Mouse (Mus musculus) forelimb bud, embryonic 11.5 days (tissue): ENCODE measurements at regions not wholly inside any gene's neighbourhood (a gene's known extent, or its start where the extent isn't known, plus 50 kb on each side); places are given as distances from the start of the nearest gene placed in this dataset.

Experiments used
- DNase-seq: peaks from one replicate; pipeline ENCODE4 v3.0.0-alpha.2; 2012; ENCODE audit warnings: low read depth, low spot score

DNA sequence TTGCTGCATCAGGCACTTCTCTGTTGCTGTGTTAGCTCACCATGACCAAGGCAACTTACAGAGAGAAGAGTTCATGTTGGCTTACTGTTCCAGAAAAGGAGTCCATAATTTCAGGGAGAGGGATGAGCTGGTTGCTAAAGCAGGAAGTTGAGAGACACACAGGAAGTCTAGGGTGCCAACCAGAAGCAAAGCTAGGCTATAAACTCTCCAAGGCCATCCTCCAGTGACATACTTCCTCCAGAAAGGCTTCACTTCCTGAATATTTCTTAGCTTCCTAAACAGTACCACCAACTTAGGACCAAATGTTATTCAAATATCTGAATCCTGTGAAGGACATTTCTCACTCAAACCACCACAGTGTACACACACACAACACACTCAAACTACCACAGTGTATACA lies 2010.6 kb downstream of the A830018L16Rik start:
- DNase-seq, result no peak

DNA sequence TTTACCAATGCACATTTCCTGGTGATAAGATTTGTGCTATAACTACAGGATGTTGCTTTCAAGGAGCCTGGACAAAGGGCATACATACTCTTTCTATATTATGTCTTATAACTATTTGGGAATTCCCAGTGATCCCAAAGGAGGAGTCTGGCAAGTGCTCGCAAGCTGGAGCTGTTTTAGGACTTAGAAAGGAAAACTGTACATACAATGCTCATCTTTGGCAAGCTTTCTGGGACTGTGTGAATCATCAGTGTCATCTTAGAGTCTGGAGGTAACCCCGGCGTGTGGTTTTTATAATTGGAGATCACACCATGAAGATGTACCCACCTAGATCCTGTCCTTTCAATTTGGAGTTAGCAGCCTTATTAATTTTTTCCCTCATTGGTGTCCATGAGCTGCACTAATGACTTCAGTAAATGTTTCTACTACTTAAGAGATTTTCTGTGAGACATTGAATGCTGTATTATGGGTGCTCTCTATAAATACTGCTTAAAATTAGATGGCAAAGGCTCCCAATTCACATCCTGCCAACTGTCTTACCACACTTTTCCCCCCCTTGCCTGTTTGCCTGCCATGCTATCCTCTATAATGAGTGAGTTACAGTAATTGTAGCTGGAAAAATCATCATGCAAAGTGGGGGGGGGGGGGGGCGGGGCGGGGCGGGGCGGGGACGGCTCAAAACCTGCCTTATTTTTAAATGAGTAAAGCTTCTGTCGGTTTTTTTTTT lies 2011.9 kb downstream of the A830018L16Rik start:
- DNase-seq, result no peak

DNA sequence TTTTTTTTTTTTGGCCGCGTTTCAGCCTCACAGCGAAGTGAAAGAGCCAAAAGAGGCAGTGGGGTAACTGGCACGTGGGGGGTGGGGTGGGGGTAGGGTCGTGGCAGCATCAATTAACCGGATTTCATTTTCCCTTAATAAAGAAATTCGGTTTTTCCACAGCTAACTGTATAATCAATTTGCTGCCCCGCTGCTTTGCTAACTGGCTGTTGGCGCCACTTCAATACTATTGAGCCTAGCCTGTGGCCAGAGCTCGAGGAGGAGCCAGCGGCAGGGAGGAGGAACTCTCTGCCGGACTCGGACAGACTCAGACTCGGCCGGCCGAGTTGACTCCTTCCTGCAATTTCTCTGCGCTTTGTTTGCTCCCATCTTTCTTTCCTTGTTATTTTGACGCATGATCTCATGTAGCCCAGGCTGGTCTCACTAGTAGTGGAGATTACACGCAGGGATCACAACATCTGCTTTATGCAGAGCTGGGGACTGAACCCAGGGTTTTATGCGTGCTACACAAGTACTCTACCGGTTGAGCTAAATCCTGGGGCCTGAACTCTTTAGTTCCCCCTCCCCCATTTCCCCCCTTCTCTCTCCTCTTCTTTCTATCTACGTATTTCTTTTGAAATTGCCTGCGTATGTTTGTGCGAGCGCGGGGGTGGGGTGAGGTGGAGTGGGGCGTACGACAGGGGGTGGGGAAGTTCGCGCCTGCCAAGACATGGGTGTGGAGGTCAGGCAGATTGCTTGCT lies 2012.6 kb downstream of the A830018L16Rik start:
- DNase-seq, result peak; percentile 39

DNA sequence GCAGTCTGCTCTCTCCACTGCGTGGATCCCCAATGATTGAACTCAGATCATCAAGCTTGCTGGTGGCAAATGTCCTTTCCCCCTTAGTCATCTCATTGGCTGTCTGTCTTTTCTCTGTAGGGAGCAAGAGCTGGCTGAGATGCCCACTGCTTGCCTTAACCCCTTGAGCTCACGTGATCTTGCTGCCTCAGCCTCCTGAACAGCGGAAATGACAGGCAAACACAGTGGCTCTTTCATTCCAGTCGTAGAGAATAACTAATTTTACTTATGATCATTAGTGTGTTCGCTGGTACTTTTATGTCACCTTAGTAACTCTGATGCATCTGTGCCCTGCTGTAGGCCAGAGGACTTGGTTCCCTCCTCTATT lies 2013.1 kb downstream of the A830018L16Rik start:
- no peak for DNase-seq

DNA sequence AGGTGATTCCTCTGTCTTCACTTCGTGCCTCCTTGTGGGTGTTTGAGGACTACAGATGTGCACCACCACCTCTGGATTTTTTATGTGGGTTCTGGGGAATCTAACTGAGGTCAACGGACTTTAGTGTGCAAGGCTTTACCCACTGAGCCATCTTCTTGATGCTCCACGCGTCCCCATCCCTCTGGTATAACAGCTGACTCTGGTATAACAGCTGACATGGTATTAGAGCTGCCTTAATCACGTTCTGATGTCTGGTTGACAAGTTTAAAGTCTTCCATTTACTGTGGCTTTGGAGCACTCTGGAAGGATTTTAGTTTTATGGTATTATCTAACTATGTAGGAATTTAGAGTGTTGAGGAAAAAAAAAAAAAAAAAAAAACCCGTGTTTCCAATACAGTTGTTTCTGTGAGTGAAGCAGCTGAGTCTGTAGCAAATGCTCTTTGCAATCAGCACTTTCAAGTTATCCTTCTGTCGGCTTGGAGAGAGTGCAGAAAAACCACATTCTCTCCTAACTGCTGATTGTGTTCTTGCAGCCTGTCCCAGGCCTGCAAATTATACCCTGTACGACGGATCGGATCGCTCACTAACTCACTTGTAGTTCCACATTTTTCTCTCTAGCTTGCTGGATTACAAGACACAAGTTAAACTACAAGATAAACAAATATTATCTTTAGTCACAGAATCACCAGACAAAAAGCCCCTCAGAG lies 2013.7 kb downstream of the A830018L16Rik start:
- DNase-seq, result no peak

DNA sequence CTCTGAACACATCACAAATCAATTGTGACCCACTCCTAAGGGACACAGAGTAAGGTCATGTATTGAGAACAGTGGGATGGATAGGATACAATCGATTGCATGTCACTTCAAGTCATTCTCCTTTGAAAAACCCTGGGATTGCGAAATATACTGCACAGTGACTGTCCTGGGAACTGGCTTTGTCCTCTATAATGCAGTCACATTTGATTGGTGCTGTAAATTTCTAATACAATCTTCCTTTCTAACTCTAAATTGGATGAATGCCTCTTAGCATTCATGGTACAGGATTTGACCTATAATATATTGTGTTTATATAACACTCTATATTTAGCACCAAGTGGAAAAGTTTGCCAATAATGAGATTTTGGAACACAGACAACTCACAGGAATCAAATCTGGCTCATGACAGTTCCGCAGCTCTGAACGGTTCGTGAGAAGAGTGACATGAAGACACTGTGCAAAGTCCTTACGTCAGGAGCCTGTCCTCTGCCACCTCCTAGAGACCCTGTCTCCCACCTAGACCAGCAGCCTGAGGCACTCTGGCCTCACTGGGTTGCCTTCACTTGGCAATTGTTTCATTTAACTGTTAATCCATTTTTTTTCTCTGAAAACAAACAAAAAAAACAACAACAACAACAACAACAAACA lies 2024.0 kb downstream of the A830018L16Rik start:
- DNase-seq, result no peak

DNA sequence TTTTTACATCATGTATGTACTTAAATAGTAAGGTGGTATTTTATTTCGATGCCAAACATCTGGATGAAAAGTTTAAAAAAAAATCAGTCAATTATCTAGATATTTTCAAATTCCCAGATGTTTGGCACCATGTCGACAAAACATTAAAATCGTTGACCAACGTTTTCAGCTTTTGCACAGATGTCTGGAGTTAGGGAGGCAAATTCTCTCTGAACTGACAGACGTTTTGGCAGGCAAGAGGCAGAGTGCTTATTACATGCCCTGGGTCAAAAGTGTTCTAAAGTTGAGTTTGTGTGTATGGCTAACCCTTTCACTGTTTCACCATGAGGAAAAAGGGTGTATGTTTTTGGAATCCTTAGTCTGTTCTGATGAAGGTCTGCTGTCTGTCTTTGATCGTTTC lies 2028.5 kb downstream of the A830018L16Rik start:
- no peak for DNase-seq

DNA sequence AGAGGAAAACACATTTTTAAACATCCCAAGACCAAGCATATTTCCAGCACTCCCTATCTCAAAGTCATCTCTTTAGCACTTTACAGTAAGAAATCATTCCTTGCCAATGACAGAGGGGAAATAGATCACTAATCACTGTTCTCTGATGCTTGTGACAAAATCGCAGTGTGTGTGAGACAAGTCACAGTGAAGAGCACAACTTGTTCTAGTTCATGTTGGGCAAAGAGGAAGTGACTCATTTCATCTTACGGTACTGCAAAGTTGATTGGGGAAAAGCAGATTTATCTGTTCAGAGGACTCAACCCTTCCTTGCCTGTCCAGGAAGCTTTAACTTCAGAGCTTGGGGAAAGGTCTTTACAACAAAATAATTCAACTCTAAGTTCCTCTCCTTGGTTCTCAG lies 2040.6 kb downstream of the A830018L16Rik start:
- DNase-seq, result no peak

DNA sequence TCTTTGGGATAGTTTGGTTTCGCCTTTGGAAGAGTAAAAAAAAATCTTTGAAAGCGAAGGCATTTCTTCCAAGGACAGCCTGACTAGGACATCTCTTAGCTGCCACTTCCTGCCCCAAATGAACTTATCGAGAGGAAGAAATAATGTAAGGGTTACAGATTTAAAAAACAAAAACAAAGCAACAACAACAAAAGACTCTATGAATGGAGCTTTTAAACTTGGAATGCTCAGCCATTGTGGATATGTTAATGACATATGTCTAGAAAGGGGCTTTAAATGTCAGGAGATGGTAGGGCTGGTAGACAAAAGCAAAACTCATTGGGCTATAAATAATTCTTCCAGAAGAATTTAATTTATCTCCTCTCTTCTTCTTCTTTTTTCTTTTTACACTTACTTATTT lies 2041.7 kb downstream of the A830018L16Rik start:
- DNase-seq, result no peak

DNA sequence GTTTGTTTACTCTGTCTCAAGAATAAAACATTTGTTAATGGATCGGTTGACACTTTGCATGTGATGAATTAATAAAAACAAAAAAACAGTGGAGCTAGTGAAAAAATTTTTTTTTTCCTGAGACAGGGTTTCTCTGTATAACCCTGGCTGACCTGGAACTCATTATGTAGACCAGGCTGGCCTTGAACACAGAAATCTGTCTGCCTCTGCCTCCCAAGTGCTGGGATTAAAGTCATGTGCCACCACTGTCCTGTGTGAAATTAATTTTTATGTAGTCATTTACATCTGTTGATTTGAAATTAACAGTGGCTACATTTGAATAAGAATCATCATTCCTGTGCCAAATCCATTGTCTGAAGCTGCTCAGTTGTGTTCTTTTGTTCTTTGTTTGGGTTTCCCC lies 2050.4 kb downstream of the A830018L16Rik start:
- DNase-seq, result peak; percentile 20

DNA sequence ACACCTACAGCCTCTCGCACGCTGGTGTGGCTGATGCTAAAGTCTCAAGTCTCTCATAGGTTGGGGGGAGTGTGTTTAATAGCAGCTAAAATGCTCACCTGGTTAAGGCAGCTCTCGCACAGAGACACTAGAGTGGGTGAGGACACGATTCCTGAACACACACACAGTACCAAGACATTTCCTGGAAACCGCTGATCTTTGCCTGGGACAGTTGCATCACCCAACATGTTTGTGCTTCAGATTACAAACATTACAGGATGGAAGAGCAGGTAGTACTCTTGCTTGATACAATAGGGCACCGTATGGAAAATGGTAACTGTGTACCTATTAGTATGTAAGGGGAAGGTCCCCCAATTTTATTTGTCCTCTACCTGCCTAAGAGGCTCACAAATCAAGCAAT lies 2053.3 kb downstream of the A830018L16Rik start:
- DNase-seq, result no peak

DNA sequence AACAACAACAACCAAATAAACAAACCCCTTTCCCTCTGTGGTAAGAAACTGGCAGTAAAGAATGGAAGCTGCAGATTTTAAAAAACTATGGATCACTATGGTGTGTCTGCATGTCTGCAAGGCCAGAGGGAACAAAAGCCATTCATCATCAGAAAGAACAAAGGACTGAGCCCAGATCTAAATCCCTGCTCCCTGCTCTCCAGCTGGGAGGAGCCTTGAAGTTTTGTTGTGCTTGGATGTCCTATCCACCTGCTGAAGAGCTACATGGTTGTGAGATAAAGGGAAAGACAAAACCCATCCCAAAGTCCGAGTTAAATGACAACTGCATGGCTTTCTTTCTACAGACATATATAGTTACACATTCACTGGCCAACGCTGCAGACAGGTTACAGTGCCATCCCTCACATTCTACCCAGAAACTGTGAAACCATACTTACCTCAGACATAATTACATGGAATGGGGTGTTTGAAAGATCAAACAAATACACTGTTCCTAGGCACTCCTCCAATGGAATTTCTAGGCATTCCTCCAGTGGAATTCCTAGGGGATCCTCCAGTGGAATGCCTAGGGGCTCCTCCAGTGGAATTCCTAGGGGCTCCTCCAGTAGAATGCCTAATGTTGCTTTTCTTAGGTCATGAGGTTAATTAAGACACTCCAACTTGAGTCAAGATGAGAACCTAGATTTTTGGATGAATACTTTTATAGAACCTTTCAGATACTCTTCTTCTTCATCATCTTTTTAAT lies 2054.2 kb downstream of the A830018L16Rik start:
- DNase-seq, result peak; percentile 19

DNA sequence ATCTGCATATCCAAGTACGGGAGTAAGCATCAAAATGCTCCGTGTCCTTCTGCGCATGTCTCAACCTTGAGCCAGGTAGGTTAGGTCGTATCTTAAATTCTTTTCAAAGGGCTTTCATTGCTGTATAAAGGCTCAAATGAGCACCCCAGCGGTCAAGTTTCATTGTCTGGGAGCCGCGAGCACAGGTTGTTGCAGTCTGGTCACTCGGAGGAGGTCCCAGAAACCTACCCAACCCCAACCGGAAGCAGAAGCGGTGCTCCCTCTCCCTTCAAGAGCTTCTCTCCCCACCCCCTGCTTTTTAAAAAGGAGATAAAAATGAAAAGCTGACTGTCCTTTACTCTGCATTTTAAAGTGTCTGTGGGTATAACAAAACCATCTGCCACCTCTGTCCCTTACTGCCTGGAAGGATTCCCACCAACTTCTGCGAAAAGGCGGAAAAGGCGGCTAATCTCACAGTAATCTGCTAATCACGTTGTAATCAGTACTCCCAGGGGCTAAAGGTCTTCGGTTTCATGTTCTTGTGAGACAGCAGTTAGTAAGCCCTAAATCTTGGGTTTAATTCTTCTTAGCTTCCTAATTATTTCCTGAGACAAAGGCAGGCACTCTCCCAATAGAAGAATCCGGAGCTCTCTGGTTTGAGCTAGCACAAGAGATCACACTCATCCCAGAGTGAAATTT lies 2081.0 kb downstream of the A830018L16Rik start:
- DNase-seq, result no peak

DNA sequence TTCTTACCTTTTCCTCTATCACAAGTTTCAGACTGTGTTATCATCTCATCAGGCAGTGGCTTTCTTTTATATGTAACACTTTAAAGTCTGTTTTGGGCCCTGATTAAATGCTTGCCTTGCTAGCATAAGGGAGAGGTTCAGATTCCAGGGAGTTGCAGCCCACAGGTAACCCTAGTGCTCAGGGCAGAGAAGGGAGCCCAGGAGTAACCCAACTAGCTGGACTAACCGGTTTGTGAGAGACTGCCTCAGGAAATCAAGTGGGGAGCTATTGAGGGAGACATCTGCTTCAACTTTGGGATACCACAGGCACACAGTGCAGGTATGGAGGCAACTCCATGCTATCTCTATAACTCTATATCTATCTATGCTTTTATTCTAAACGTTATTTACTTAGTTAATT lies 2082.5 kb downstream of the A830018L16Rik start:
- DNase-seq, result no peak

DNA sequence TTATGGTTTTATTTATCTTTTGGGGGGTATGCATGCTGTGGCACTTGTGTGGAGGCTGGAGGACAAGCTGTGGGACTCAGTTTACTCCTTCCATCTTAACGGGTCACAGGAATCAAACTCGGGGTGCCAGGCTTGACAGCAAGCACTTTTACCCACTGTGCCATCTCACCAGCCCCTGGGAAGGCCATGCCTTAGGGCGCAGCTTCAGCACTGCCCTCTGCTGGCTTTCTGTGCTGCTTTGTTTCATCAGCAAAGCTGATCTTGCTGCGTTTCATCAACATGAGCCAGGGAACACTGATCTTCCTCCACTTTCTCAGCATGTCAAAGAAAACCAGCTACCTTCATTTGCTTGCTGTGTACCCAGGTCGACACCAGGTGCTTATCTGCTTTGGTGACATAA lies 2086.6 kb downstream of the A830018L16Rik start:
- DNase-seq, result no peak

DNA sequence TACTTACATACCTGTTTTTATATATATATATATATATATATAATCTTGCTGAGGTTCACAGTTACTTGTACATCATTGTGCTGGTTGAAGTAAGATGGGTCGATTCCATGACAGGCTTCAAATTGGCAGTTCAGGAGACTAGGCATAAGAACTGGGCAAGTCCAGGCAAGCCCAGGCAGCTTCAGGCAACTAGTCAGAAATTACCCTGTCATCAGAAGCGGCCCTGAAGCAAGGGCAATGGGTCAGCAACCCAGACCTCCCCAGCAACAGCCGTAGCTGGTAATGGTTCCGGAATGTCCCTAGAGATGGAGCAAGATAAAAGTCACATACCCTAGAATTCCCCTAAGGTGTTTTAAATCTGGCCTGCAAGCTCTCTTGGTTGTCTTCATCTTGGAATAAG lies 2088.0 kb downstream of the A830018L16Rik start:
- DNase-seq, result no peak

DNA sequence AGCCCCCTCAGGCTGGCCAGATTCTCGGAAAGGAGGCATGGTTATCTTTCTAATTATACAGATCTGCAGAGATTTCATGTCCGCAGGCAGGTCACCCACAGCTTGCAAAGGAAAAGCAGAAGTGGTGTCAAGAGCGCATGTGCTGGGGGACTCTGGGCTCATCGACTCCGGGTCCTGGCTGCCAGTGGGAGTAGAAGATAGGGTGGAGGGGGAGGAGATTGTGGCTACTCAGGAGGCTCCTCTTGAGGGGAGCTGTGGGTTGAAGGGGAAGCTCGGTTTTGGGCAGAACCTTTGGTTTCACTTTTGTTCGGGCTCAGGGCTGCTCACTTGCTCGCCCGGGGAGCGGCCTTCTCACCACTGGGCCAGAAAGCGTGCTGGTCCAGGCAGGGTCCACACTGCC lies 2099.9 kb downstream of the A830018L16Rik start:
- DNase-seq, result no peak
